In genomic region chr2:38378346-38378745, GRCm38 (mm10) we compare ENCODE assay signal across 10 mouse cellular contexts. TPM values are rescaled to one million over a fixed set of nuclear protein-coding genes. Genes with fewer than 3 reads are reported as not detected.
A peak's percentile ranks its signal among the peaks of the same experiment; 100 is the strongest.
DNase-seq lines count a peak whose midpoint lies in the region; ATAC-seq and TF ChIP-seq lines count a peak whose summit lies in the region.
"Had no signal": no experiment of that assay in that cellular context is flagged by ENCODE, and none has a peak within 500 bp of the region (broad histone marks: within the 10 kb centered on the region; RNA-seq: fewer than 3 reads in every experiment).

No protein-coding gene starts in this region.

- no peaks in the 10 kb centered on the region for H3K4me1 ChIP-seq in hindbrain, postnatal 0 days (ENCODE audit: insufficient read depth, low read length)
- H3K4me1 ChIP-seq in hindbrain, embryonic 12.5 days: peaks cover 15% of the 10 kb centered on the region
- H3K4me1 ChIP-seq in forebrain, embryonic 16.5 days (replicated peaks; ENCODE audit: control insufficient read depth, insufficient read depth, low read length): peaks cover 16% of the 10 kb centered on the region

- H3K9me3 ChIP-seq in hindbrain, postnatal 0 days (ENCODE audit: low read length): no peaks in the 10 kb centered on the region
- no peaks in the 10 kb centered on the region for H3K9me3 ChIP-seq in hindbrain, embryonic 12.5 days (replicated peaks)
- no peaks in the 10 kb centered on the region for H3K9me3 ChIP-seq in forebrain, embryonic 16.5 days (ENCODE audit: control insufficient read depth, low read length)

- no peak overlapping the region for H3K4me3 ChIP-seq in hindbrain, postnatal 0 days (ENCODE audit: low read length)
- no peak overlapping the region for H3K4me3 ChIP-seq in hindbrain, embryonic 12.5 days
- no peak overlapping the region for H3K4me3 ChIP-seq in forebrain, embryonic 16.5 days (replicated peaks; ENCODE audit: low read length)

- 23% methylated on average over 5 of the region's 5 CpGs for WGBS in hindbrain, postnatal 0 days
- 21% methylated on average over 5 of the region's 5 CpGs for WGBS in hindbrain, embryonic 12.5 days
- 43% methylated on average over 5 of the region's 5 CpGs for WGBS in forebrain, embryonic 16.5 days

- TF ChIP-seq CTCF in hindbrain, postnatal 0 days (IDR thresholded peaks at IDR 0.05; ENCODE audit: low read depth): peak; percentile 66

- H3K4me2 ChIP-seq in hindbrain, postnatal 0 days (ENCODE audit: low read depth, low read length): no peak overlapping the region
- no peak overlapping the region for H3K4me2 ChIP-seq in hindbrain, embryonic 12.5 days (replicated peaks)
- H3K4me2 ChIP-seq in forebrain, embryonic 16.5 days (ENCODE audit: low read length): no peak overlapping the region

- H3K27me3 ChIP-seq in hindbrain, postnatal 0 days (ENCODE audit: insufficient read depth, low read length): peaks cover 18% of the 10 kb centered on the region
- peaks cover 75% of the 10 kb centered on the region for H3K27me3 ChIP-seq in hindbrain, embryonic 12.5 days
- no peaks in the 10 kb centered on the region; the same call in 1 of the 2 replicates for H3K27me3 ChIP-seq in forebrain, embryonic 16.5 days (replicated peaks; ENCODE audit: control insufficient read depth, insufficient read depth, low read length)

- no peaks in the 10 kb centered on the region for H3K36me3 ChIP-seq in hindbrain, postnatal 0 days (ENCODE audit: insufficient read depth, low read length)
- no peaks in the 10 kb centered on the region for H3K36me3 ChIP-seq in hindbrain, embryonic 12.5 days
- H3K36me3 ChIP-seq in forebrain, embryonic 16.5 days (ENCODE audit: control insufficient read depth, insufficient read depth): no peaks in the 10 kb centered on the region

- H3K27ac ChIP-seq in hindbrain, postnatal 0 days: no peak overlapping the region
- H3K27ac ChIP-seq in hindbrain, embryonic 12.5 days: no peak overlapping the region
- H3K27ac ChIP-seq in forebrain, embryonic 16.5 days (ENCODE audit: low read length): no peak overlapping the region

- no peak overlapping the region for H3K9ac ChIP-seq in hindbrain, postnatal 0 days (replicated peaks; ENCODE audit: low read length)
- no peak overlapping the region for H3K9ac ChIP-seq in hindbrain, embryonic 12.5 days
- H3K9ac ChIP-seq in forebrain, embryonic 16.5 days (replicated peaks; ENCODE audit: low read depth, low read length): no peak overlapping the region

- ATAC-seq in hindbrain, postnatal 0 days: no peak
- no peak for ATAC-seq in hindbrain, embryonic 12.5 days (ENCODE audit: low FRiP score)
- ATAC-seq in forebrain, embryonic 16.5 days: no peak
- ATAC-seq: forebrain, embryonic 14.5 days had no signal

- DNase-seq in hindbrain, postnatal 0 days (ENCODE audit: low spot score): no peak
- DNase-seq in CD4-positive helper T cell, adult 2 months (ENCODE audit: low read depth, low spot score): peak; percentile 37
- DNase-seq in R1 (ENCODE audit: low read depth, low spot score): peak; percentile 62
- DNase-seq in induced T-regulatory cell, adult 2 months (ENCODE audit: low read depth): peak; percentile 59
- no peak for DNase-seq in kidney, adult 18-20 months
- no peak for DNase-seq in urinary bladder, postnatal 36 days (ENCODE audit: low spot score in 2 of 2)
- DNase-seq: adrenal gland, postnatal 10 days had no signal

RNA-seq across cellular contexts. Expression of gene Lhx2, which starts 39.3 kb away (rescaled TPM):
- total RNA-seq in hindbrain, postnatal 0 days (2014; rRNA removed): 22.2 and 33.2 TPM in 2 replicates
- polyA plus RNA-seq in hindbrain, postnatal 0 days (2015; fragmentation: Nextera tagmentation; extraction: Ambion mirVana): 4.6 and 7.3 TPM in 2 replicates
- polyA plus RNA-seq in hindbrain, embryonic 12.5 days (2016; fragmentation: Nextera tagmentation; extraction: Ambion mirVana): 31.0 and 31.2 TPM in 2 replicates
- 69.7 and 90.4 TPM in 2 replicates for polyA plus RNA-seq in forebrain, embryonic 16.5 days (2015; fragmentation: Nextera tagmentation; extraction: Ambion mirVana)

Comparison
In these comparisons a context has a peak if more than half of its experiments do, and no peak if none do; other contexts are left out.
1. DNase-seq: peak in CD4-positive helper T cell, adult 2 months (single experiment), R1 (single experiment) and induced T-regulatory cell, adult 2 months (single experiment); none in hindbrain, postnatal 0 days (single experiment), kidney, adult 18-20 months (single experiment) and urinary bladder, postnatal 36 days (0 of 2).